ENCODE assay signal across 14 mouse cellular contexts in genomic region chr1:120112251-120113187, GRCm38 (mm10). TPM values are rescaled to one million over a fixed set of nuclear protein-coding genes. Genes with fewer than 3 reads are reported as not detected.
DNase-seq lines count a peak whose midpoint lies in the region; ATAC-seq and TF ChIP-seq lines count a peak whose summit lies in the region.
"Had no signal": no experiment of that assay in that cellular context is flagged by ENCODE, and none has a peak within 500 bp of the region (broad histone marks: within the 10 kb centered on the region; RNA-seq: fewer than 3 reads in every experiment).

No protein-coding gene starts in this region.

- peak overlapping the region; percentile 73 for H3K27ac ChIP-seq in kidney, adult 2 months (ENCODE audit: insufficient read depth, low read depth, low read length)
- H3K27ac ChIP-seq: liver, embryonic 13.5 days had no signal

- peaks cover 35% of the 10 kb centered on the region for H3K4me1 ChIP-seq in kidney, adult 2 months (ENCODE audit: control insufficient read depth, insufficient read depth, low read length)

- H3K4me3 ChIP-seq in kidney, adult 2 months (ENCODE audit: insufficient read depth, low read depth, low read length), result no peak overlapping the region
- H3K4me3 ChIP-seq: liver, embryonic 13.5 days had no signal

- H3K36me3 ChIP-seq in kidney, adult 2 months (ENCODE audit: control insufficient read depth, insufficient read depth, low read length), result peaks cover 10% of the 10 kb centered on the region

- peak; percentile 82 for ATAC-seq in granulocyte monocyte progenitor cell, adult 5-6 weeks (replicated peaks; ENCODE audit: poor library complexity, severe bottlenecking)
- ATAC-seq in megakaryocyte progenitor cell, adult 5-6 weeks (replicated peaks; ENCODE audit: poor library complexity), result peak; percentile 77
- ATAC-seq: forebrain, embryonic 16.5 days had no signal

- H3K27me3 ChIP-seq in kidney, adult 2 months (replicated peaks; ENCODE audit: control insufficient read depth, insufficient read depth, low read length), result no peaks in the 10 kb centered on the region
- H3K27me3 ChIP-seq: liver, embryonic 13.5 days had no signal

- no peak for TF ChIP-seq POLR2A in kidney, adult 2 months (IDR thresholded peaks at IDR 0.05; ENCODE audit: low read depth, low read length)

- no peak for TF ChIP-seq CTCF in kidney, adult 2 months (conservative IDR thresholded peaks at IDR 0.05; ENCODE audit: insufficient read depth, insufficient read length, low read depth, low read length)

- DNase-seq in kidney, adult 2 months, result no peak
- DNase-seq in kidney, adult 8-10 months, result no peak
- peak; percentile 44 for DNase-seq in Muller cell, postnatal 12 days (ENCODE audit: inconsistent ontology term)
- no peak for DNase-seq in ovary, adult 18-20 months (ENCODE audit: low spot score)
- DNase-seq in lung, postnatal 25 days (ENCODE audit: low spot score), result no peak
- no peak for DNase-seq in left cerebral cortex, postnatal 36 days (ENCODE audit: low spot score in 2 of 2)
- DNase-seq: cerebellum, adult 18-20 months; gastrocnemius, postnatal 36 days; layer of hippocampus, adult 9-11 months; liver, embryonic 13.5 days; thymus, adult 2 months had no signal

- intact Hi-C loops in left cerebral cortex, postnatal 36 days (cut with DNase I), result no loop called here

- 76% methylated on average over 12 of the region's 12 CpGs for WGBS in kidney, adult 2 months

RNA-seq across cellular contexts. Expression of gene Dbi, which starts 8.4 kb away (rescaled TPM):
- polyA plus RNA-seq in kidney, adult 2 months (2012; rRNA removed), result 1,108 and 1,337 TPM in 2 replicates
- total RNA-seq in granulocyte monocyte progenitor cell, adult 5-6 weeks (2014; fragmentation: Nextera tagmentation), result 410 and 536 TPM in 2 replicates
- total RNA-seq in granulocyte monocyte progenitor cell, adult 5-6 weeks (2017), result 307 and 413 TPM in 2 replicates
- 344 and 366 TPM in 2 replicates for total RNA-seq in megakaryocyte progenitor cell, adult 5-6 weeks (2015)
- 314 and 346 TPM in 2 replicates for total RNA-seq in megakaryocyte progenitor cell, adult 5-6 weeks (2017)
- total RNA-seq in left cerebral cortex, postnatal 36 days (2021), result 100 to 1,000 TPM; 235 to 237 TPM

RNA-seq across cellular contexts. Expression of gene 3110009E18Rik, which starts 8.5 kb away (rescaled TPM):
- polyA plus RNA-seq in kidney, adult 2 months (2012; rRNA removed), result 4.3 and 5.1 TPM in 2 replicates
- 11.4 and 12.2 TPM in 2 replicates for total RNA-seq in granulocyte monocyte progenitor cell, adult 5-6 weeks (2014; fragmentation: Nextera tagmentation)
- 2.2 and 4.5 TPM in 2 replicates for total RNA-seq in granulocyte monocyte progenitor cell, adult 5-6 weeks (2017)
- 12.3 and 13.0 TPM in 2 replicates for total RNA-seq in megakaryocyte progenitor cell, adult 5-6 weeks (2015)
- 2.4 and 11.5 TPM in 2 replicates for total RNA-seq in megakaryocyte progenitor cell, adult 5-6 weeks (2017)
- total RNA-seq in left cerebral cortex, postnatal 36 days (2021), result 1 to 10 TPM; 6.2 to 8.7 TPM

RNA-seq across cellular contexts. Expression of gene Tmem37, which starts 38.6 kb away (rescaled TPM):
- 232 and 266 TPM in 2 replicates for polyA plus RNA-seq in kidney, adult 2 months (2012; rRNA removed)
- 1.3 TPM in 1 of 2 replicates, not detected in the other for total RNA-seq in granulocyte monocyte progenitor cell, adult 5-6 weeks (2014; fragmentation: Nextera tagmentation)
- 0.65 TPM in 1 of 2 replicates, not detected in the other for total RNA-seq in granulocyte monocyte progenitor cell, adult 5-6 weeks (2017)
- 0.12 TPM in 1 of 2 replicates, not detected in the other for total RNA-seq in megakaryocyte progenitor cell, adult 5-6 weeks (2015)
- total RNA-seq in megakaryocyte progenitor cell, adult 5-6 weeks (2017), result 0.46 TPM in 1 of 2 replicates, not detected in the other
- total RNA-seq in left cerebral cortex, postnatal 36 days (2021), result 1 to 10 TPM; 1.1 TPM
